ENCODE assay signal across 9 mouse cellular contexts in the genomic region with DNA sequence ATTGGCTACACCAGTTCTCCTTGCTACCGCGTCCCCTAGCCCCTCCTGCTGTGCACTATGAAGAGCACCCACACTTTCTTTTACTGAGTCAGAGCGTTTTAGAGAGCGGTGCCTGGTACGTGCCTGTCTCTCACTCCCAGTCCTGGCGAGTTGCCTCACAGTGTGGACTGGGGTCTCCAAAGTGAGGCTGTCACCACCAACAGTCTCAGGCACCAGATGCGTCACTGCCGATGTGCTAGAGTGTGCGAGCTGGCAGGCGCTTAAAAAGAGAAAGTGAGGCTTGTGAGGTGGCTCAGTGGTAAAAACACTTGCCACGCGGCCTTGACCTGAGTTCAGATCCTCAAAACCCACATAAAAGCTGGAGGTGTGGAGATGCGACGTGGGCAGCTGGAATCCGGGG. TPM values are rescaled to one million over a fixed set of nuclear protein-coding genes. Genes with fewer than 3 reads are reported as not detected.
DNase-seq lines count a peak whose midpoint lies in the region; ATAC-seq lines count a peak whose summit lies in the region.
"Had no signal": no experiment of that assay in that cellular context is flagged by ENCODE, and none has a peak within 500 bp of the region (broad histone marks: within the 10 kb centered on the region; RNA-seq: fewer than 3 reads in every experiment).

No protein-coding gene starts in this region.

- no peaks in the 10 kb centered on the region for H3K9me3 ChIP-seq in neural tube, embryonic 11.5 days (ENCODE audit: control insufficient read depth, low read length)
- H3K9me3 ChIP-seq in heart, embryonic 11.5 days (replicated peaks; ENCODE audit: control insufficient read depth, low read length) = no peaks in the 10 kb centered on the region
- H3K9me3 ChIP-seq: embryonic facial prominence, embryonic 15.5 days had no signal

- H3K4me2 ChIP-seq in neural tube, embryonic 11.5 days (ENCODE audit: low read depth) = no peak overlapping the region
- peak overlapping the region; percentile 41 for H3K4me2 ChIP-seq in heart, embryonic 11.5 days
- H3K4me2 ChIP-seq: embryonic facial prominence, embryonic 15.5 days had no signal

- no peak overlapping the region for H3K4me3 ChIP-seq in neural tube, embryonic 11.5 days (ENCODE audit: low read depth, low read length)
- H3K4me3 ChIP-seq in heart, embryonic 11.5 days (ENCODE audit: low read depth, low read length) = no peak overlapping the region
- H3K4me3 ChIP-seq: embryonic facial prominence, embryonic 15.5 days had no signal

- H3K9ac ChIP-seq in neural tube, embryonic 11.5 days (ENCODE audit: low read length) = 0 out of 2 replicates have a peak overlapping the region, but pooled peaks have one; percentile 14
- H3K9ac ChIP-seq in heart, embryonic 11.5 days (ENCODE audit: low read depth, low read length) = peak overlapping the region; percentile 28; the same call in 1 of the 2 replicates
- H3K9ac ChIP-seq: embryonic facial prominence, embryonic 15.5 days had no signal

- DNase-seq in frontal cortex, postnatal 14 days (ENCODE audit: low spot score in 2 of 2) = no peak
- DNase-seq in neural tube, embryonic 11.5 days (ENCODE audit: low spot score) = no peak
- no peak for DNase-seq in neural tube, embryonic 10.5 days (ENCODE audit: extremely low spot score, low spot score)
- peak; percentile 65 to 72 for DNase-seq in natural killer cell, adult 2 months (ENCODE audit: low spot score in 2 of 2)
- DNase-seq in right cerebral cortex, postnatal 25 days = no peak
- no peak for DNase-seq in gastrocnemius, postnatal 25 days

- peaks cover 22% of the 10 kb centered on the region for H3K4me1 ChIP-seq in neural tube, embryonic 11.5 days (ENCODE audit: control insufficient read depth, insufficient read depth, low read length)
- peaks cover 59% of the 10 kb centered on the region for H3K4me1 ChIP-seq in heart, embryonic 11.5 days (ENCODE audit: control insufficient read depth, insufficient read depth, low read length)

- 76% methylated on average over 15 of the region's 15 CpGs for WGBS in neural tube, embryonic 11.5 days
- WGBS in heart, embryonic 11.5 days (ENCODE audit: insufficient replicate concordance) = 47% methylated on average over 15 of the region's 15 CpGs

- H3K27ac ChIP-seq in neural tube, embryonic 11.5 days (ENCODE audit: low read depth, low read length) = no peak overlapping the region
- H3K27ac ChIP-seq in heart, embryonic 11.5 days (ENCODE audit: low read depth, low read length) = peak overlapping the region; percentile 79
- H3K27ac ChIP-seq: embryonic facial prominence, embryonic 15.5 days had no signal

- H3K36me3 ChIP-seq in neural tube, embryonic 11.5 days (ENCODE audit: control insufficient read depth, insufficient read depth, low read length) = peaks cover 3% of the 10 kb centered on the region; the same call in 1 of the 2 replicates
- H3K36me3 ChIP-seq in heart, embryonic 11.5 days (ENCODE audit: control insufficient read depth, insufficient read depth, low read length) = no peaks in the 10 kb centered on the region
- H3K36me3 ChIP-seq: embryonic facial prominence, embryonic 15.5 days had no signal

- no peaks in the 10 kb centered on the region for H3K27me3 ChIP-seq in neural tube, embryonic 11.5 days (ENCODE audit: control insufficient read depth, insufficient read depth, low read length)
- H3K27me3 ChIP-seq in heart, embryonic 11.5 days (ENCODE audit: control insufficient read depth, insufficient read depth, low read length) = no peaks in the 10 kb centered on the region
- H3K27me3 ChIP-seq: embryonic facial prominence, embryonic 15.5 days had no signal

- ATAC-seq in frontal cortex, adult (ENCODE audit: low TSS enrichment) = peak; percentile 15; the same call in 1 of the 2 replicates
- no peak for ATAC-seq in neural tube, embryonic 11.5 days (ENCODE audit: insufficient read depth, low FRiP score, low TSS enrichment)
- ATAC-seq in heart, embryonic 11.5 days (replicated peaks; ENCODE audit: insufficient number of reproducible peaks, low FRiP score, low TSS enrichment) = no peak; the same call in 1 of the 2 replicates

RNA-seq across cellular contexts. Expression of a gene that starts 8.2 kb away (rescaled TPM):
- 125 and 138 TPM in 2 replicates for polyA plus RNA-seq in neural tube, embryonic 11.5 days (2014; fragmentation: Nextera tagmentation; extraction: Ambion mirVana)
- 108 and 120 TPM in 2 replicates for polyA plus RNA-seq in heart, embryonic 11.5 days (2014; fragmentation: Nextera tagmentation; extraction: Ambion mirVana)
- 10 to 100 TPM; 59.4 to 67.3 TPM for total RNA-seq in gastrocnemius, postnatal 25 days (2021)

Comparison
In these comparisons a context has a peak if more than half of its experiments do, and no peak if none do; other contexts are left out.
1. DNase-seq: peak in natural killer cell, adult 2 months (2 of 2); none in frontal cortex, postnatal 14 days (0 of 2), neural tube, embryonic 11.5 days (single experiment), neural tube, embryonic 10.5 days (single experiment), right cerebral cortex, postnatal 25 days (single experiment) and gastrocnemius, postnatal 25 days (single experiment).